Mouse (Mus musculus): Measurements from ENCODE around the gene Ttk. TPM values are rescaled to one million over a fixed set of nuclear protein-coding genes. Genes with fewer than 3 reads are reported as not detected.

The Ttk gene
- not detected for total RNA-seq (2023)

GRCm38 (mm10) chr9:83833811-83834747 lies at the start of gene Ttk:
Ttk (plus strand) TSS chr9:83834689.

GRCm38 (mm10) chr9:83805977-83806815 lies 28.3 kb upstream of the Ttk start, which contains the start of gene Elovl4:
Elovl4 (minus strand) TSS chr9:83806277.

Other genes with a start within 250 kb of the Ttk start
- not detected for gene Elovl4, start 28.4 kb upstream of the Ttk start, total RNA-seq (2023)
- 15.3 TPM for gene Bckdhb, start 90.5 kb downstream of the Ttk start, total RNA-seq (2023)

All from CD8-positive naive resting alpha-beta T cell, adult 57 days (primary cell).